Mouse (Mus musculus) adrenal gland, postnatal 14 days (tissue): ENCODE data around the gene Chst4. TPM values are rescaled to one million over a fixed set of nuclear protein-coding genes. Genes with fewer than 3 reads are reported as not detected.

Source experiments
- DNase-seq: peaks from one replicate; pipeline ENCODE4 v3.0.0; 2021; ENCODE audit warnings: mixed read lengths
- total RNA-seq: library from RNA; stranded (reverse); gene quantifications from 2 replicates; pipeline ENCODE4 v1.2.3, GENCODE M21; 2021

Chst4 gene
- total RNA-seq, 1 experiment from 2014 or later, result 2.1 TPM

DNA sequence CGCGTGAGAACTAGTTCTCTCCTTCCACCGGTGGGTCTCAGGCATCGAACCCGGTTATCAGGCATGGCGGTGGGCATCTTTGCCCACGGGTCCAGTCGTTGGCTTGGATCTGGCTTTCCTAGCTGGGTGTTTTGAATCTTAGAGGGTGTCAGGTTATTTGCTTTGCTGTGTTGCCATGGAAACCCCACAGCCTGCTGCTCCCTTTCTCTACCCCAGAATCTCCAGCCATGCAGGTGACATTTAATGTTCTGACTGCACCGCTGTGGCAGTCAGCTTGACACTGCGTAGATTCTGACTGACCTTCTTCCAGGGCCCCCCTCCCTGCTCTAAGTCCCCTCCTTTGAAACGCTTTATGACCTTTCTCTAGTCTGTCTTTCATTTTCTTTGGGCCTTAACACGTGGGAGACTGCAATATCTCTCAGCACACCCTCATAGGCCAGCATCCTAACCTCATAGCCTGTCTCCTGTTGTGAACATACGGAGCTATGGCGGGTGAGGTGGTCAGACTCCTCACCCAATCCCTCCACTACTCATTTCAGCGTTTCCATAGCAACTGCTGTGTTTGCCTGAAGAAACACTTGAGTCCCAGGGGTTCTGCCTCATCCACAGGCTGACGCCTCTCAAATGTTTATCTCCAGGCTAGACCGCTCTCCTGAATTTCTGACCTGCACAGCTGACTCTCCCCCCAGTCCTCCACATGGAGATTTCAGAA is 33.1 kb downstream of the Chst4 start:
- no peak for DNase-seq

DNA sequence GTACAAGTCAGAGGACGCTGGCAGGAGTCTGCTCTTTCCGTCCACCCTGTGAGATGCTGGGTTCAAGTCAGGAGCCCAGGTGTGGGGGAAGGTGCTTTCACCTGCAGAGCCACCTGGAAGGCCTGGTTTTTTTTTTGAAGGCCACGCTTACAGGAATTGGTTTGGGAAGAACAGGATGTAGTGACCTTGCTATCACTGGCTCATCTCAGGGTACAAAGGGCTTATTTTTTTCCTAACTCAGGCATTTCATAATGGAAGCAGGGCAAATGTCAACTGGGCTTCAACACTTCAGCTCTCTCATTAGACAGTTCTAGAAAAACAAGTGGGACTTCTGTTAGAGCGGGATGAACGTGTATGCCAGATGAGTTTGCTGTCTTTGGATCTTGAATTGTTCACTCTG is 35.2 kb downstream of the Chst4 start:
- no peak for DNase-seq

DNA sequence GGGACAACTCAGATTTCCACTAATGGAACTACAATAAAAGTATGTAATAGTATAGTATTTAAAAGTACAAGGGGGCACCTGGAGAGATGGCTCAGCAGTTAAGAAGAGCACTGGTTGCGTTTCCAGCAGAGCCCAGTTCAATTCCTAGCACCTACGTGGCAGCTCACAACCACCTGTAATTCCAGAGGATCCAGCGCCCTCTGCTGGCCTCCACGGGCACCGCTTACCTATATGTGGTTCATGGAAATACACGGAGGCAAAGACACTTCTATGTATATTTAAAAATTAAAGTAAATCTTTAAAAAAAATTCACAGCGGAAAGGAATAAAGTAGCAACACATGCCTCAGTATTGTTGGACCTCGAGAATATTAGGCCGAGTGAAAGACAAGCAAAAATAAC is 36.6 kb downstream of the Chst4 start:
- peak; percentile 54 for DNase-seq

DNA sequence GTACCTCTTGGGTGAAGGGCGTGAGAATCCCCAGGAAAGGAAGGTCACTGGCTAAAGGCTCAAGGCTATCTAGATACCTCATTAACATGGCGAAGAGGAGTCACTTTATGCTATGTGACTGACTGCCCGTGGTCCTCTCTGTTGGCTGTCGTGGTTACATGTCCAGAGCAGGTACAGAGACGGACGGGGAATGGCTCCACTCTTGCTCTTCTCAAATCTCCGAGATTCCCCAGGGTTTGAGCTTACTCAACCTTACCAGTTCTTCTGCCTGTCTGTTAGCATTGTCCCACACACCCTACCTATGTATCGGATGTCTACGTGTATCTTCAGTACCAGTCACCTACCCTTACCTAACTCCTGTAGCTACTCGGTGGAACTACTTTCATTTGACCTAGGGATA is 39.6 kb downstream of the Chst4 start:
- DNase-seq, result no peak

DNA sequence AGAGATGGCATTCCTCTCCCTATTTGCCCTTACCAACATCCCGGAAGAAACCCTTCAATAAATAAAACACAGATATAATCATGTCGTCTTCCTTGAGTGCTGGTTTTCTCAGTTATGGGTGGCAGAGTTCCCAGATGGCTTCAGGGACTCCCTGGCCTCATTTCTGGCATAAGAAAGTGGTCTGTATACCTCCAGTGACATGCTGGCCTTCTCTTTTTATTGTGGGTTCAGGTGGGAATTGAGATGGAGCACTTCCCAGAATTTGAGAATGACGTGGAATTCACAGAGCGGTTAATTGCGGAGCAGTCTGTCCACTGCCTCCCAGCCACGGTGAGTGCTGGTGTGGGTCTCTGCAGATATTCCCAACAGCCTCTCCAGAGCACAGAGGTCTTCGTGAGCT is 41.5 kb downstream of the Chst4 start:
- DNase-seq, result no peak

DNA sequence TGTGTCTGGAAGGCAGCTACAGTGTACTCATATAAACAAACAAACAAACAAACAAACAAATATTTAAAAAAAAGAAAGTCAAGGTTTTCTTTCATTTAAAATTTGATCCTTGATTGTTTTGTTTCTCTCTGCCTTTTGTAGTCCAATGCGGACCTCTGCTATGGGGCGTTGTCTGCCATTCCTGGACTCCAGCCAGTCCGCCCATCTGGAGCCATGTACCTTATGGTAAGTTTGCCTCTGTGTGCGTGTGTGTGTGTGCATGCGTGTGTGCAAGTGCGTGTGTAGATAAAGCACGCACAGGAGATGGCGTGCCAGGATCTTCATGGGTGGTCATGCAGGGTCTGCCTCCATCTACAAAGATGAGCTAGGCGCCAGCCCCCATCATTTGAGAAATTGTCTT is 42.2 kb downstream of the Chst4 start:
- DNase-seq, result no peak

DNA sequence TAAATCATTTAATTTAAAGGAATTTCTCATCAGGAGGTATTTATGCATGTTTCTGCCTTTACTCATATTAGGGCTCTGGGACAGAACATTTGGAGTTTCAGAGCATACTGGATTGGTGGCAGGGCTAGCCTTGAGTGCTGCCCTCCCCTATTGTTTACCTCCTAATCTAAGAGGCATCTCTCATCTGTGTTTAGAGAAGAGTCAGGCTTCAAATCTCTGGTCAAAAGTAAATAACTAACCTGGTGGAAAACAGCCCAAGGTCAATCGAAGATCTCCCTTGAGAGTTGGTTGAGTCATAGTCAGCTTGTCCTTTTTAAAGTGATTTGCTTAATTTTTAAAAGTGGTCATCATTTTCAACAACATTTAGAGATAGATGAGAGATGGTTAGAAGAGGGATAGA is 46.6 kb downstream of the Chst4 start:
- DNase-seq, result no peak

DNA sequence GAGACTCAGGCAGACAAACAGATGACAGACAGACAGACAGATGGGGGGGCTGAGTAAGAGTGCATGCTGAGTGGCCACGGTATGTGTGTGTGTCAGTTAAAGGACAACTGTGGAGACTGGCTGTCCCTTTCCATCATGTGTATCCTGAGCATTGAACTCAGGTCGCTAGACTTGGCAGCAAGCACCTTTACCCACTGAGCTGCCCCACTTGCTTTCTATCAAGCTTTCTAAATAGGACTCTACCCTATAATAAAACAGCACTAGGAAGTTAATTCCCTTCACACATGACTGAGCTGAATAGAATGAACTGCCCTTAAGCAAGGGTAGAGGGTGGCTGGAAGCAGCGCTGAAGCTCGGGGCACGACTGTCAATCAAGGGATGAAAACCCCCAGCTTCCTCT is 47.4 kb downstream of the Chst4 start:
- DNase-seq, result no peak

DNA sequence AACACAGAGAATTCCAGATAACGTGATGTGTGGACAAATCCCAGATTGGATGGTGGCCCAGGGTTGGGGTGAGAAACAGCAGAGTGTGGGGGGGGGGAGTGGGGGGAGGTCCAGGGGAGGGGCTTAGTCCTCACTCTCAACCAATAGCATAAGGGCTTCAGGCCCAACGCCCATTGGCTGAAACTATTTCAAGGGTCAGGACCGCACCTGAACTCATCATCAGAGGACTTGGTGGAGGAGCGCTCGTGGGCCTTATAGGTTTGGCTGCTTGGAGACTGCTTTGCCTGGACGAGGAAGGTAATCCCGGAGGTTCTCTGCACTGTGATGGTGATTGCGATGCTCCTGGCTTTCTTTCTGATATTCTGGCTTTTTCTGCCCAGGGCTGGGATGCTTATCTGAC is 49.3 kb downstream of the Chst4 start, which contains the start of gene Tat:
TSS of gene Tat (plus strand) at position 214 of the 400 bp plus-strand sequence.
- no peak for DNase-seq

DNA sequence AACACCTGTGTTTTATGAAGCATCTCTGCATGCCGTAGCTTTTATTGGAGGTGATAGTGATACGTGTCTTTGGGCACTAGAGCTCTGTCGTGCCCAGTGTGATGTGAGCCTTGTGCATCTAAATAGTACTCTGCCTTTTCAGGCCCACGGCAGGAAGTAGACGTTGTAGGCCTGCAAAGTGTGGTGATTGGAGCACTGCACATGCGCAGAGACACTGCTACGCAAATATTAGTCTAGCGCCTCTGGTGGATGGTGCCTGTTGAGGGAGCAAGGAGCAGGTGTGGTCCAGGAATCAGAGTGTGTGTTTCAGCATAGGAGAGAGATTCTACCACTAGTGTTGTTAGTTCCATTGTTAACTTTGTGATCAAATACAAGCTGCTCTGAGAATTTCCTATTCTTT is 50.4 kb downstream of the Chst4 start:
- DNase-seq, result no peak

DNA sequence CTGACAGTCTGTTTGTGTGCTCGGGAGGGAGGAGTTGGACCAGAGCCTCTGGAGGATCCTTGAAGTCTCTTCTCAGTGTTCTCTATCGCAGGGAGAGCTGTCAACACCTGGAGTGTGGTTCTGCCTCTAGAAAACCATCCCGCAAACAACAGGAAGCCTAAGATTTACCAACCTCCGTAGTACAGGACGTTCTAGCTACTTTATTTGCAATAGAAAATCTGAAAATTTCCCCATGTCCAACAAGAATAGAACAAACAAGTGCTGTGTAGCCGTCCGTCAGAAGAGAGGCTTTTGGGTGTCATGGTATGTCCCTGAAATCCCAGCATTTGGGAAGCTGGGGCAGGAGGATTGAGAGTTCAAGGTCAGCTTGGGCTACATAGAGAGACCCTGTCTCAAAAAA is 51.8 kb downstream of the Chst4 start:
- DNase-seq, result no peak

DNA sequence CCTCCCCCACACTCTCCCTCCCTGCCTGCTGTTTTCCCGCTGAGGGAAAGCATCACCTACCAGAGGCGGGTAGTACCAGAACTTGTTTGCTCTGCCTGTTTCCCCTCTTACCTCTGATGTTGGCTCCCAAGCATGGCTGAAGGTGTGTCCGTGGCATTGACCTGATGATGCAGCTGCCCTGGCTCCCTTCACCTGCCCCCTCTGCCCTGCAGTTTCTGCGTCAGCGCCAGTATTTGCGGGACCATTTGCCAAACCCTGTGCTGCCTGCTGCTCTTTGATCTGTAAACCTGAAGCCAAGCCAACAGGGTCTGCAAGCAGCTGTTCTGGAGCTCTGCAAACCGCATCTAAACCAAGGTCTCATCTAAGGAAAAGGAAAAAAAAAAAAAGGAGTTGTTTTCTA is 53.2 kb downstream of the Chst4 start:
- DNase-seq, result no peak

DNA sequence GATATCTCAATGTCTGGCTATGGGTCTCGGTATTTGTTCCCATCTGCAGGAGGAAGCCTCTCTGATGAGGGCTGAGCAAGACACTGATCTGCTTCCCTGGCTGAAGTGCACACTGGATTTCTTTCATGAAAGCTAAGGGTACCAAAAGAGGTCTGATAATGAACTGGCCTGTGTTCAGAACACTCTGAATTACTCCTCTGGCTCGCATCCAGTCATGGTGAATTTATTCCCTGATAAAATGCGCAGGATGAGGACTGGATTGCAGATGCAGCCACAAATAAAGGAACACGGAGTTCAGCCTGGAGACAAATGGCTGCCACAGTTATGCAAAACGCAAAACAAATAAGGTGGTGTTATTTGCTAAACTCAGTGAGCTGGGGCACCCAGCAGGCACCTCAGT is 55.6 kb downstream of the Chst4 start:
- DNase-seq, result peak; percentile 21

DNA sequence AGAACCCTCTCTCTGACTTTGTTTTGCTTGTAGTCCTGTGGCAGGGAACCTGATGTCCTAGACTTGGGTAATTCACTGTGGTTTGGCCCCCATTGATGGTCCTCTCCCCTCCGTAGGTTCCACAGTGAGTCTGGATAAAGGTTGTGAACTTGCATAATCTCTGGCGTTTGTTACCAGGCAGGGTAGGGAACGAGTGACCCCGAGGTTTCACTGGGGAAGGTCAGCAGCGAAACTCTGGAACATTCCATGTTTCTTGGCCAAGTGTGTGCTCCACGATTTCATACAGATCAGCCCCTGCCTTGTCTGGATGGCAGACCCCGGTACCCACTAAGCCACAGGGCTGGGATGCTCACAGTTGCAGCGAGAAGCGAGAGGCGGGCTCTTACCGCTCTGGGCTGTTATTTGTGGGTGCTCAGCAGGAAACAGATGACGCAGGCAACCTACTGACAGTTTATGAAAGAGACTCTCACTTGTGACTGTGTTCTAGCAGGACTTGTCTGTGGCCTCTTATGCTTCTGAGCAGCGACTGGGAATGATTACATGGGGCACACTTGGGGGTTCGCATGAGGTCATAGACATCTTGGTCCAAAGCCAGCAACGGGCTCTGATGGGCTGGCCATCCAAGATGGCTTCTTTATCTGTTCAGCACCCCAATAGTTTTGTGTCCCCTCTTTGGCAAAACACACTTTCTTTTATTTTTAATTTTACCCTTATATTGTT is 57.0 kb downstream of the Chst4 start:
- DNase-seq, result no peak

DNA sequence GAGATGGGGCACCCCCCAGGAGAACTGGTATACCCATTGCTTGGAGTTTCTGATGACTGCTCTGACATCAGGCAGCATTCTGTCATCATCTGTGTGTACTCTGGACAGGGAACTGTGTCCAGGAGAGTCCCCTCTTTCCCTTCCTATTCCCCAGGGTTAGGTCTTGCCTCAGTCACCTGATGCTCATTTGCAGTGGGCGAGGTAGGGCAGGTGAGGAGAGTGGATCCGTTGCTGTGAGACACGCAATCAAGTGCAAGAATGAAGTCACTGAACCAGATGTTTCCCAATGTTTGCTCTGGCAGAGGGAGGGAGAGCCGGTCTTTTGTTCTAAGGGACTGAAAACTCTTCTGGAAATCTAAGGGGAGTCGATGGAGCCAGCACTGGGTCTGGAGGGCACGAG is 60.2 kb downstream of the Chst4 start:
- DNase-seq, result no peak

Other genes with a start within 250 kb of the Chst4 start
- 9.6 and 10.1 TPM in 2 replicates for gene Phlpp2, start 171.2 kb downstream of the Chst4 start, total RNA-seq
- gene Marveld3, start 77.5 kb downstream of the Chst4 start, total RNA-seq, result 0.15 and 0.53 TPM in 2 replicates
- gene Tat, start 49.3 kb downstream of the Chst4 start, total RNA-seq, result 6.8 and 46.2 TPM in 2 replicates
- gene Zfp612, start 40.0 kb upstream of the Chst4 start, total RNA-seq, result 6.7 and 7.4 TPM in 2 replicates
- gene Gm21964, start 61.5 kb upstream of the Chst4 start, total RNA-seq, result not detected in 2 replicates
- not detected in 2 replicates for gene Gm17720, start 63.0 kb upstream of the Chst4 start, total RNA-seq
- gene Calb2, start 128.5 kb upstream of the Chst4 start, total RNA-seq, result 0.34 and 0.56 TPM in 2 replicates
- 7.9 and 8.4 TPM in 2 replicates for gene Cmtr2, start 175.9 kb upstream of the Chst4 start, total RNA-seq
- 0.07 and 0.26 TPM in 2 replicates for gene Hydin, start 227.2 kb upstream of the Chst4 start, total RNA-seq